Mouse (Mus musculus) intestine, embryonic 16.5 days (tissue): ENCODE data around the gene Arf1. TPM values are rescaled to one million over a fixed set of nuclear protein-coding genes. Genes with fewer than 3 reads are reported as not detected.

Experiments
- ATAC-seq: fragments of 200-750 bp; cut with Nextera tagmentation; 2 replicates; pipeline ENCODE4 v1.8.0; 2017; ENCODE audit warnings: moderate TSS enrichment, moderate library complexity
- H3K27ac ChIP-seq: fragments of 300-500 bp; sonication (generic); 2 replicates; pipeline ENCODE4 v1.5.1; 2014; ENCODE audit warnings: mild to moderate bottlenecking, low read length
- H3K27me3 ChIP-seq: fragments of 300-500 bp; sonication (generic); replicated peaks from 2 replicates; pipeline ENCODE4 v1.6.1; 2014; ENCODE audit warnings: low read length, control low read depth, mixed read lengths; ENCODE audit not compliant: control insufficient read depth, insufficient read depth
- H3K36me3 ChIP-seq: fragments of 300-500 bp; sonication (generic); 2 replicates; pipeline ENCODE4 v1.6.1; 2014; ENCODE audit warnings: low read length, control low read depth; ENCODE audit not compliant: control insufficient read depth, insufficient read depth
- H3K4me1 ChIP-seq: fragments of 300-500 bp; sonication (generic); 2 replicates; pipeline ENCODE4 v1.6.1; 2014; ENCODE audit warnings: low read length, control low read depth, mixed read lengths; ENCODE audit not compliant: control insufficient read depth, insufficient read depth
- H3K4me2 ChIP-seq: fragments of 300-500 bp; sonication (generic); 2 replicates; pipeline ENCODE4 v1.6.1; 2014; ENCODE audit warnings: low read depth, low read length, control low read depth
- H3K4me3 ChIP-seq: fragments of 300-500 bp; sonication (generic); 2 replicates; pipeline ENCODE4 v1.5.1; 2014; ENCODE audit warnings: mild to moderate bottlenecking, low read length
- H3K9ac ChIP-seq: fragments of 300-500 bp; sonication (generic); 2 replicates; pipeline ENCODE4 v1.6.1; 2014; ENCODE audit warnings: low read depth, low read length
- H3K9me3 ChIP-seq: fragments of 300-500 bp; sonication (generic); 2 replicates; pipeline ENCODE4 v1.6.1; 2016; ENCODE audit warnings: low read length, control low read depth; ENCODE audit not compliant: control insufficient read depth
- WGBS: fragments of 180-500 bp; shearing (Covaris S2); extraction: QIAGEN DNeasy Blood & Tissue Kit; methylation state at CpG from one replicate; pipeline ENCODE4 v1.1.7; 2014; 5-methylcytosine and 5-hydroxymethylcytosine counted together
- polyA plus RNA-seq: library from polyadenylated mRNA; unstranded; fragments of >200 nt; fragmentation: Nextera tagmentation; extraction: Ambion mirVana; gene quantifications from 2 replicates; pipeline ENCODE4 v1.2.1, GENCODE M21; 2015

Arf1 gene
- polyA plus RNA-seq, result 733 and 751 TPM in 2 replicates

DNA sequence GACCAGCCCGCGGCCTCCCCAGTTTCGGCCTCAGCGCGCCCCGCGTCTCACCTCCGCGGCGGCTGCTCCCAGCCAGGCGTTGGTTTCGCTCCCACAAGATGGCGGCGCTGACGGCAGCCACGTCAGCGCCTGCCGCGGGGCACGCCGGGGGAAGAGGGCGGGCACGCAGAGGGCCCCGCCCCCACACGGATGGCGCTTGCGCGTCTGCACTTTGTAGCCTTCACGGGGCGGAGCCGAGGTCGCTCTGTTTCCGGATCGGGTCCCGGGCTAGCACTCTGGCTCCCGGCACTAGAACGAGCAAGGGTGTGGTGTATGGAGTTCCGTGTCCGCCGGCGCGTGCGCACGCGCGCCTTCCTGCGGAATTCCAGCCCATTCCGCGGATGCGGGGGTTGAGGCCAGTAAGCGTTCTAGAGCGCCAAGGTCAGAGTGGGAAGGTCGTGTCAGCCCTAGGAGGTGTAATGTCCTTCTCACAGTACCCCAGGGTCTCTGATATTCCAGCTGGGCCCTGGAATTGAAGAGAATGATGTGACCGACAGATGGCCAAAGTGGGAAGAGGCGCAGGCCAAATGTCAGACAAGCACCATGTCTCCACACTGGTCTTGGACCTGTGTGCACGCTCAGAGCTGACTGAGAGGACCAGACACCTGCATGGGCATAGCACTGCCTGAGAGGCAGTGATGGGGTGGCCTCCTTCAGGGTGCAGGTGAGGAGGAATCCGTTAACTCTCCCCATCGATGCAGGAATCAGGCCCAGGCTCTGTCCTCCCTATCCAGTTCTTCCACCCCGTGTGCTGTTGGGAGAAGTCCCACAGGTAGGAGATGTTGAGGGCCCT, at the start of gene Arf1:
Arf1 (minus strand) TSS at position 149 of the 832 bp plus-strand sequence.
- 4% methylated on average over 59 of the region's 59 CpGs for WGBS
- H3K4me1 ChIP-seq, result peaks cover 30% of the 10 kb centered on the region
- peak within 1 kb of the TSS; percentile 77 for H3K4me3 ChIP-seq
- ATAC-seq, result peak; percentile 98
- H3K9ac ChIP-seq, result peak within 1 kb of the TSS; percentile 100
- peak within 1 kb of the TSS; percentile 99 for H3K27ac ChIP-seq
- H3K4me2 ChIP-seq, result peak within 1 kb of the TSS; percentile 91
- no peaks in the 10 kb centered on the region for H3K36me3 ChIP-seq
- no peaks in the 10 kb centered on the region for H3K27me3 ChIP-seq
- no peaks in the 10 kb centered on the region for H3K9me3 ChIP-seq

DNA sequence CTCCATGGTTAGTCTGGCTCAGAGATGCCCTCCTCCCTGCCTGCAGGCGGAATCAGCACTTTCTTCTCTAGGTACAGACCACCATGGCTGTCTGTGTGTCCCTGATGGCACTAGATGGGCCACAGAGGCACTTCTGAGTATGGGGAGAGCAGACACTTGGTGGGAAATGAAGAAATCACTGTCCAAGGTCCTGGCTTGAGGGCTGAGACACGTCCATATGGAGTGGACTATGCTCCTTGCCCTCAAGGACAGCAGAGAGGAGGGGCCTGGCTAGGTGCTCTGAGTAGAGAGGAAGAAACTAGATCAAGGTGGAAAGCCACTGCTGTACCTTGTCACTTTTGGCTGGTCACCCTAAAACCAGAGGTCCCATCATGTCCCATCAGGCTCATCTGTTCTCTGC, 48.8 kb upstream of the Arf1 start:
- peak; percentile 77; the same call in 1 of the 2 replicates for ATAC-seq
- Histone ChIP-seq H3K27ac (no peak overlapping the region), H3K36me3 (no peaks in the 10 kb centered on the region), H3K4me2 (no peak overlapping the region), H3K4me3 (no peak overlapping the region), H3K27me3 (peaks cover 9% of the 10 kb centered on the region; the same call in 1 of the 2 replicates), H3K9ac (no peak overlapping the region), H3K9me3 (no peaks in the 10 kb centered on the region), H3K4me1 (no peaks in the 10 kb centered on the region)
- WGBS, result 25% methylated on average over 2 of the region's 2 CpGs

DNA sequence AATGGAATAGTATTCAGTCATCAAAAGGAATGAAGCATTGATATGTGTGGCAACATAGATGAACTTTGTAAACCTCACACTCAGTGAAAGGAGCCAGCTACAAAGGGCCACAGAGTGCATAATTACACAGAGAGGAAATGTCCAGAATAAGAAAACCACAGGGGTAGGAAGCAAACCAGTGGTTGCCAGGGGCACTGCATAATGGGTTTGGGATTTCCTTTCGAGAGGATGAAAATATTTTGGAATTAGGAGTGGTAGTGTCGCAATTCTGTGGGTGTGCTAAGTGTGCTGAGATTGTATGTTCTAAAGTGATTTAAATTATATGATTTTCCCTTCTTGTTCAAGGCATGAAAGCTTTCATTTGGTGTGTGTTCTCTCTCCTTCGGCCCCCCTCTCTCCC, 46.1 kb upstream of the Arf1 start:
- 86% methylated on average over 3 of the region's 3 CpGs for WGBS
- Histone ChIP-seq H3K27ac (no peak overlapping the region), H3K4me3 (no peak overlapping the region), H3K9ac (no peak overlapping the region), H3K9me3 (no peaks in the 10 kb centered on the region), H3K27me3 (peaks cover 5% of the 10 kb centered on the region; the same call in 1 of the 2 replicates), H3K36me3 (no peaks in the 10 kb centered on the region), H3K4me2 (no peak overlapping the region), H3K4me1 (no peaks in the 10 kb centered on the region)
- no peak for ATAC-seq

DNA sequence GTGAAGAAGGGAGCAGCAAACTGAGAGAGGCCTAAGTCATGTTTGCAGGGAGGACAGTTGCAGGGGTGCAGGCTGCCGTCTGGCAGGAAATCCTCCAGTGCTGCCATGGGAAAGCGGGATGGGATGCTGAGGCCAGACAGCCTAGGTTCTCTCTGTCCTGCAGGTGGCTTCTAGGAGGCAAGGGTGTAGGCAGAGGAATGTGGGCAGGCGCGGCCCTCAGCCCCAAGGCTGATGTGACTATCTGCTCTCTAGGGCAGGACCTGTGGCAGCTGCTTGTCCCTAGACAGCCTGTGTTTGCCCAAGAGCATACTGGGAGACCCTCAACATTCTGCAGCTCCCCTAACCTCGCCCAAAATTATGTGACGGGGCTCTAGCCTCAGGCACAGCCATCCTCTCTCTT, 38.7 kb upstream of the Arf1 start:
- WGBS, result 24% methylated on average over 6 of the region's 6 CpGs
- H3K27me3 ChIP-seq, result peaks cover 25% of the 10 kb centered on the region
- H3K9me3 ChIP-seq, result no peaks in the 10 kb centered on the region
- no peak overlapping the region for H3K9ac ChIP-seq
- no peak for ATAC-seq
- H3K36me3 ChIP-seq, result no peaks in the 10 kb centered on the region
- no peak overlapping the region for H3K4me3 ChIP-seq
- no peak overlapping the region for H3K27ac ChIP-seq
- no peak overlapping the region for H3K4me2 ChIP-seq
- H3K4me1 ChIP-seq, result peaks cover 10% of the 10 kb centered on the region; the same call in 1 of the 2 replicates

DNA sequence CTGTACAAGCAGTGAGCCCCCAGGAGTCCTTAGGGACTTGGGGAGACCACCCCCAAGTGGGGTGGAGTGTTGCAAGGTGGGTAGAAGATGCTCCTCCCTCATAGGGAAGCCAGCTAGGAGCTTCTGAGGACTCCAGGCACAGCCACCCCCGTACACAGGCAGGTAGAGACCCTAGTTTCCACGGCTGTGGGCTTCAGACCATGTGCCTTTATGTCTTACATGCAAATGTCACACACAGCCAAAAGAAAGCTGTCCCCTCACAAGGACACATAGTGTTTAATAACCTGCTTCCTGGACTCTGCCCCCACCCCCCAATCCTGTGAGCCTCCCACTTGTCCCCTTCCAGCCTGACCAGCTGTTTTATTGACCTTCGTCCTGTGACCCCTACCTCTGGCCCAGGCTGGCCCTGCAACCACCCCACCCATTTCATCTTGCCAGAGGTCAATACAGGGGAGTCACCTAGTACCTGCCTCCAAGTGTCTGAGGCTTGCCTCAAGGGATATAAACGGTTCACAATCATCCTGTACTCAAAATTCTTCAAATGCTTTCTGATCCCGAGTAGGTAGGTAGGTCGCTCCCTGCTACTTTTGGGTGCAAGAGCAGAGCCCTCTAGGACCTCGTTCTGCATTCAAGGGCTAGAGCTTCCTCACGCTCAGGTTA, 37.2 kb upstream of the Arf1 start:
- no peaks in the 10 kb centered on the region for H3K36me3 ChIP-seq
- WGBS, result 63% methylated on average over 8 of the region's 8 CpGs
- H3K27me3 ChIP-seq, result peaks cover 25% of the 10 kb centered on the region

DNA sequence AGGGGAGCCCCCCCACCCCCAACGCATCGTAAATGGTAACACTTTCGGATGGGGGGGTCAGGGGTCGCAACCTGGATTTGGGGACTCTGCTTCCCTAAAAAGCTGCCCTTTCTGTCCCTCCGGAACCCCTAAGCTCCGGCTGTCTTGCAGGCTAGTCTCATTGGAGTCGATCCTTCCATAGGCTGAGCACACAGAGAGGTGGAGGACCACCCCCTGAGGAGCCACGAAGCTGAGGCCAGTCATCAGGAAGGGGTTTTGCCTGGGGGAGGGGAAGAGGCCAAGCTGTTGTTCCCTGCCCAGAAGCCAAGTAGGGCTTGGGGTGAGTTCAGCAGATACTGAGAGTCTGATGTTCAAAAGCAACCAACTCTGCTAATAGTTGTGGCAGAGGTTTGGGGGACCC, 36.5 kb upstream of the Arf1 start:
- Histone ChIP-seq H3K36me3 (no peaks in the 10 kb centered on the region), H3K27ac (no peak overlapping the region), H3K4me1 (peaks cover 14% of the 10 kb centered on the region; the same call in 1 of the 2 replicates), H3K4me2 (peak overlapping the region; percentile 95), H3K4me3 (peak overlapping the region; percentile 58), H3K27me3 (peaks cover 25% of the 10 kb centered on the region), H3K9me3 (no peaks in the 10 kb centered on the region), H3K9ac (peak overlapping the region; percentile 72)
- ATAC-seq, result no peak
- 11% methylated on average over 8 of the region's 8 CpGs for WGBS

More for the DNA sequence above, 37.2 kb upstream of the Arf1 start:
- Histone ChIP-seq H3K27ac (no peak overlapping the region), H3K4me2 (no peak overlapping the region), H3K9ac (no peak overlapping the region), H3K9me3 (no peaks in the 10 kb centered on the region), H3K4me1 (peaks cover 13% of the 10 kb centered on the region; the same call in 1 of the 2 replicates), H3K4me3 (no peak overlapping the region)
- ATAC-seq, result no peak

DNA sequence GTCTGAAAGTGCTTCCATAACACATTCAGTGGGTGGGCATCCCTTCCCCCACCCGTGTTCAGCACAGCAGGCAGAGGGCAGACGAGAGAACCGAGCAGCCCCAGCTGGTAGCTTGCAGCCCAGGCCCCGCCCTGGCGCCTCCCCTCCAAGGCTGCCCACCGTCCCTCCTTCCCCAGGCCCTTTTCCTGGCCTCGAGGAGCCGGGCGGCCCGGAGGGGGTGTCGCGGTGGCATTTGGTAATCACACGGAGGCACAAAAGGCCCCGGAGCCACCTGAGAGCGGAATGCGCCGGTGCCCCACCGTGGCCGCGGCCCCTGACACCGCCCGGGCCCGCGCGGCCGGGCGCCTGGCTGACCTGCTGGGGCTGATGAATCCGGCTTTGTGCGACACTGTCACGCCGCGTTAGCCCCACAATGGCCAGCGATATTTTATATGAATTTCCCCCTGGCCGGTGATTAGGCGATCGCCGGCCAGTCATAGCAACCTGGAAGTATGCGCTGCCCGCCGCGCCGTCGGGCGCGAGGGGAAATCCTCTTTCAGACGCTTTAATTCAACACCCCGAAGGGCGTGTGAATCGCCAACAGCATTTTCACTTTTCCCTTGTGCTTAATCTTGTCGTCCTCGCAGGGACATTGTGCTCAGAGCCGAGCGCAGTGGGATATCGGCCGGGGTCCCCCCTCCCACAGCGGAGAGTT, 35.9 kb upstream of the Arf1 start:
- Histone ChIP-seq H3K4me3 (peak overlapping the region; percentile 58), H3K4me2 (peak overlapping the region; percentile 95), H3K27ac (no peak overlapping the region), H3K4me1 (peaks cover 14% of the 10 kb centered on the region; the same call in 1 of the 2 replicates), H3K9me3 (no peaks in the 10 kb centered on the region), H3K27me3 (peaks cover 25% of the 10 kb centered on the region), H3K9ac (peak overlapping the region; percentile 72), H3K36me3 (no peaks in the 10 kb centered on the region)
- peak; percentile 62 for ATAC-seq
- WGBS, result under 1% methylated on average over 56 of the region's 56 CpGs

DNA sequence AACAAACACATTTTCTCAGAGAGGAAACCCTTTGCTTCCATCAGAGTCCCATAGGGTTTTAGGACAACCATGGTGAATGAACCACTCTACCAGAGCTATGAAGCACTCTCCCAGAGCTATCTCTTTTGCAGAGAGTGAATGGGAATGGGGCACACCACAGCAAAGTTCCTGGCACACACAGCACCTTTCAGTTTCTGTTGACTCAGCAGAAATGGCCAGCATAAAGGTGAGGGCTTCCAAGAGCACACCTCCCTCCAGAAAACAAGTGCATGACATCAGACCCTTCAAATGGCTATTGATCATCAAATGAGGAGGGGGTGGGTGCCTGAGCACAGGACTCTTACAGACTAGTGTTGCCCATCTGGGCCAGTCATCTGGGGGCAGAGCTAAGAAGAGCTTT, 34.2 kb upstream of the Arf1 start:
- H3K9ac ChIP-seq, result no peak overlapping the region
- H3K9me3 ChIP-seq, result no peaks in the 10 kb centered on the region
- no peak overlapping the region for H3K4me3 ChIP-seq
- H3K4me2 ChIP-seq, result no peak overlapping the region
- ATAC-seq, result no peak
- no peaks in the 10 kb centered on the region for H3K36me3 ChIP-seq
- H3K4me1 ChIP-seq, result peaks cover 14% of the 10 kb centered on the region; the same call in 1 of the 2 replicates
- no peak overlapping the region for H3K27ac ChIP-seq
- H3K27me3 ChIP-seq, result peaks cover 25% of the 10 kb centered on the region
